In the genomic region with DNA sequence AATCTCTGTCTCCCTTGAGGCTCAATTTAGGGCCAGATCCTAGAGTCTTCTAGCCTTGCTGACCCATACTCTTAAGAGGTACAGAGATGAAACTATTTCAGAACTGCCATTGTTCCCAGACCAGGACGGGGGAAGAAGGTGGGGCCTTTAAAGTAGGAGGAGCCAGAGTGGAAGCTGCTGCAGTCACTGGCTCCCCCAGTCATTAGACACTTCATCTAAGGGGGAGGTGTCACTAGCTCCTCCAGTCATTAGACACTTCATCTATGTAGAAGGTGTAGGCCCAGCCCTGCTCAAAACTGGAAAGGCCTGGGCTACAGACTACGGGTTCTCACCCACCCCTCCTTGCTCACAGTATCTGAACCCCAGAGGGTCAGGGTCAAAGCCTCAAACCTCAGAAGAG, we compare ENCODE assay signal across 18 mouse cellular contexts. TPM values are rescaled to one million over a fixed set of nuclear protein-coding genes. Genes with fewer than 3 reads are reported as not detected.
DNase-seq lines count a peak whose midpoint lies in the region; ATAC-seq and TF ChIP-seq lines count a peak whose summit lies in the region.
"Had no signal": no experiment of that assay in that cellular context is flagged by ENCODE, and none has a peak within 500 bp of the region (broad histone marks: within the 10 kb centered on the region; RNA-seq: fewer than 3 reads in every experiment).

No protein-coding gene starts in this region.

- H3K4me2 ChIP-seq in lung, embryonic 16.5 days (ENCODE audit: low read depth, low read length) = no peak overlapping the region
- no peak overlapping the region for H3K4me2 ChIP-seq in liver, embryonic 16.5 days (ENCODE audit: low read depth, low read length)
- peak overlapping the region; percentile 59 for H3K4me2 ChIP-seq in stomach, embryonic 16.5 days (ENCODE audit: low read depth, low read length)
- H3K4me2 ChIP-seq in forebrain, embryonic 14.5 days (ENCODE audit: low read length) = no peak overlapping the region
- H3K4me2 ChIP-seq: embryonic facial prominence, embryonic 15.5 days; neural tube, embryonic 12.5 days had no signal

- no peak overlapping the region for H3K4me3 ChIP-seq in lung, embryonic 16.5 days (ENCODE audit: low read length)
- H3K4me3 ChIP-seq in bone marrow, adult 2 months (replicated peaks; ENCODE audit: control insufficient read depth, low read depth, low read length) = peak overlapping the region; percentile 17
- no peak overlapping the region for H3K4me3 ChIP-seq in liver, embryonic 16.5 days (ENCODE audit: low read depth, low read length)
- no peak overlapping the region for H3K4me3 ChIP-seq in stomach, embryonic 16.5 days (replicated peaks; ENCODE audit: low read length)
- no peak overlapping the region for H3K4me3 ChIP-seq in forebrain, embryonic 14.5 days (ENCODE audit: low read depth, low read length)
- H3K4me3 ChIP-seq: embryonic facial prominence, embryonic 15.5 days; kidney, embryonic 15.5 days; neural tube, embryonic 12.5 days had no signal

- DNase-seq in lung, adult 18-20 months = no peak
- no peak for DNase-seq in left cerebral cortex, adult 9 months (ENCODE audit: low spot score in 2 of 2)
- DNase-seq in frontal cortex, postnatal 10 days (ENCODE audit: low spot score in 2 of 2) = no peak
- DNase-seq in forebrain, embryonic 14.5 days (ENCODE audit: low spot score) = no peak
- DNase-seq: cerebellum, adult 18-20 months; heart, adult 18-20 months; heart, postnatal 10 days; thymus, postnatal 14 days had no signal

- no peak for TF ChIP-seq CTCF in bone marrow, adult 2 months (IDR thresholded peaks at IDR 0.05; ENCODE audit: control insufficient read depth, insufficient read depth, low read length)

- 59% methylated on average over 2 of the region's 2 CpGs for WGBS in lung, embryonic 16.5 days
- 23% methylated on average over 2 of the region's 2 CpGs for WGBS in bone marrow, adult 2 months
- 41% methylated on average over 2 of the region's 2 CpGs for WGBS in liver, embryonic 16.5 days (ENCODE audit: insufficient replicate concordance)
- WGBS in stomach, embryonic 16.5 days = 57% methylated on average over 2 of the region's 2 CpGs
- WGBS in forebrain, embryonic 14.5 days = 71% methylated on average over 2 of the region's 2 CpGs

- H3K27ac ChIP-seq in lung, embryonic 16.5 days (ENCODE audit: low read length) = peak overlapping the region; percentile 44; the same call in 1 of the 2 replicates
- peak overlapping the region; percentile 83 for H3K27ac ChIP-seq in bone marrow, adult 2 months (ENCODE audit: control insufficient read depth, insufficient read depth, low read depth, low read length, poor library complexity)
- peak overlapping the region; percentile 72 for H3K27ac ChIP-seq in liver, embryonic 16.5 days (ENCODE audit: low read length)
- peak overlapping the region; percentile 96; the same call in 1 of the 2 replicates for H3K27ac ChIP-seq in stomach, embryonic 16.5 days (ENCODE audit: low read length)
- H3K27ac ChIP-seq in forebrain, embryonic 14.5 days (ENCODE audit: low read depth, low read length) = no peak overlapping the region
- H3K27ac ChIP-seq: embryonic facial prominence, embryonic 15.5 days; kidney, embryonic 15.5 days; neural tube, embryonic 12.5 days had no signal

- no peak for TF ChIP-seq POLR2A in bone marrow, adult 2 months (IDR thresholded peaks at IDR 0.05; ENCODE audit: borderline replicate concordance, control insufficient read depth, low read depth, low read length)

- no peak for ATAC-seq in lung, embryonic 16.5 days (ENCODE audit: low read depth)
- ATAC-seq in liver, embryonic 16.5 days (ENCODE audit: low read depth) = no peak
- ATAC-seq in stomach, embryonic 16.5 days (ENCODE audit: insufficient read depth, low FRiP score) = no peak
- ATAC-seq in forebrain, embryonic 14.5 days = no peak
- ATAC-seq: hindbrain, embryonic 16.5 days; Patski had no signal

- no peaks in the 10 kb centered on the region for H3K9me3 ChIP-seq in lung, embryonic 16.5 days (ENCODE audit: control insufficient read depth, low read length)
- no peaks in the 10 kb centered on the region for H3K9me3 ChIP-seq in liver, embryonic 16.5 days (replicated peaks; ENCODE audit: control insufficient read depth, low read length)
- no peaks in the 10 kb centered on the region for H3K9me3 ChIP-seq in stomach, embryonic 16.5 days (replicated peaks; ENCODE audit: control insufficient read depth, low read length)
- H3K9me3 ChIP-seq in forebrain, embryonic 14.5 days (replicated peaks; ENCODE audit: control insufficient read depth, low read length) = no peaks in the 10 kb centered on the region
- H3K9me3 ChIP-seq: embryonic facial prominence, embryonic 15.5 days; kidney, embryonic 15.5 days; neural tube, embryonic 12.5 days had no signal

- no peaks in the 10 kb centered on the region for H3K36me3 ChIP-seq in lung, embryonic 16.5 days (ENCODE audit: control insufficient read depth, insufficient read depth, low read length)
- H3K36me3 ChIP-seq in liver, embryonic 16.5 days (ENCODE audit: control insufficient read depth, insufficient read depth) = no peaks in the 10 kb centered on the region
- H3K36me3 ChIP-seq in stomach, embryonic 16.5 days (ENCODE audit: control insufficient read depth, insufficient read depth, low read length) = no peaks in the 10 kb centered on the region
- no peaks in the 10 kb centered on the region for H3K36me3 ChIP-seq in forebrain, embryonic 14.5 days (ENCODE audit: control insufficient read depth, insufficient read depth, low read length)
- H3K36me3 ChIP-seq: embryonic facial prominence, embryonic 15.5 days; kidney, embryonic 15.5 days; neural tube, embryonic 12.5 days had no signal

- H3K4me1 ChIP-seq in lung, embryonic 16.5 days (replicated peaks; ENCODE audit: control insufficient read depth, insufficient read depth, low read length) = peaks cover 11% of the 10 kb centered on the region
- H3K4me1 ChIP-seq in bone marrow, adult 2 months (ENCODE audit: control insufficient read depth, insufficient read depth, low read length) = no peaks in the 10 kb centered on the region; the same call in 1 of the 2 replicates
- peaks cover 30% of the 10 kb centered on the region for H3K4me1 ChIP-seq in liver, embryonic 16.5 days (ENCODE audit: control insufficient read depth, low read depth, low read length)
- H3K4me1 ChIP-seq in stomach, embryonic 16.5 days (ENCODE audit: control insufficient read depth, insufficient read depth, low read length) = peaks cover 6% of the 10 kb centered on the region; the same call in 1 of the 2 replicates
- H3K4me1 ChIP-seq in forebrain, embryonic 14.5 days (ENCODE audit: control insufficient read depth, insufficient read depth, low read length) = peaks cover 6% of the 10 kb centered on the region; the same call in 1 of the 2 replicates

- H3K27me3 ChIP-seq in lung, embryonic 16.5 days (ENCODE audit: control insufficient read depth, insufficient read depth, low read depth, low read length) = no peaks in the 10 kb centered on the region
- H3K27me3 ChIP-seq in liver, embryonic 16.5 days (ENCODE audit: control insufficient read depth, insufficient read depth, low read depth, low read length) = no peaks in the 10 kb centered on the region; the same call in 1 of the 2 replicates
- no peaks in the 10 kb centered on the region for H3K27me3 ChIP-seq in stomach, embryonic 16.5 days (ENCODE audit: control insufficient read depth, insufficient read depth, low read length)
- H3K27me3 ChIP-seq in forebrain, embryonic 14.5 days (replicated peaks; ENCODE audit: control insufficient read depth, insufficient read depth, low read length) = peaks cover 3% of the 10 kb centered on the region
- H3K27me3 ChIP-seq: Patski had no signal

- H3K9ac ChIP-seq in lung, embryonic 16.5 days (ENCODE audit: low read length) = no peak overlapping the region
- H3K9ac ChIP-seq in liver, embryonic 16.5 days (ENCODE audit: low read depth, low read length) = no peak overlapping the region; the same call in 1 of the 2 replicates
- 0 out of 2 replicates have a peak overlapping the region, but pooled peaks have one; percentile 21 for H3K9ac ChIP-seq in stomach, embryonic 16.5 days (ENCODE audit: low read length)
- no peak overlapping the region for H3K9ac ChIP-seq in forebrain, embryonic 14.5 days (ENCODE audit: low read length)
- H3K9ac ChIP-seq: embryonic facial prominence, embryonic 15.5 days; kidney, embryonic 15.5 days; neural tube, embryonic 12.5 days had no signal

RNA-seq across cellular contexts. Expression of a gene that starts 2.4 kb away (rescaled TPM):
- polyA plus RNA-seq in lung, embryonic 16.5 days (2015; fragmentation: Nextera tagmentation; extraction: Ambion mirVana) = 17.8 and 20.6 TPM in 2 replicates
- polyA plus RNA-seq in bone marrow, adult 2 months (2011; ENCODE audit: insufficient read depth, insufficient read length, low replicate concordance, missing spikeins) = 16.9 and 46.9 TPM in 2 replicates
- 8.4 and 9.9 TPM in 2 replicates for polyA plus RNA-seq in liver, embryonic 16.5 days (2015; fragmentation: Nextera tagmentation; extraction: Ambion mirVana)
- 41.2 and 46.4 TPM in 2 replicates for polyA plus RNA-seq in stomach, embryonic 16.5 days (2015; fragmentation: Nextera tagmentation; extraction: Ambion mirVana)
- polyA plus RNA-seq in forebrain, embryonic 14.5 days (2014; fragmentation: Nextera tagmentation; extraction: Ambion mirVana) = 1.4 and 1.9 TPM in 2 replicates

RNA-seq across cellular contexts. Expression of a gene that starts 8.5 kb away (rescaled TPM):
- polyA plus RNA-seq in lung, embryonic 16.5 days (2015; fragmentation: Nextera tagmentation; extraction: Ambion mirVana) = 19.3 and 20.5 TPM in 2 replicates
- polyA plus RNA-seq in bone marrow, adult 2 months (2011; ENCODE audit: insufficient read depth, insufficient read length, low replicate concordance, missing spikeins) = 2.5 and 7.0 TPM in 2 replicates
- 10.0 and 10.7 TPM in 2 replicates for polyA plus RNA-seq in liver, embryonic 16.5 days (2015; fragmentation: Nextera tagmentation; extraction: Ambion mirVana)
- polyA plus RNA-seq in stomach, embryonic 16.5 days (2015; fragmentation: Nextera tagmentation; extraction: Ambion mirVana) = 13.2 and 16.5 TPM in 2 replicates
- polyA plus RNA-seq in forebrain, embryonic 14.5 days (2014; fragmentation: Nextera tagmentation; extraction: Ambion mirVana) = 4.9 and 7.0 TPM in 2 replicates

RNA-seq across cellular contexts. Expression of a gene that starts 50.9 kb away (rescaled TPM):
- 11.5 and 12.4 TPM in 2 replicates for polyA plus RNA-seq in lung, embryonic 16.5 days (2015; fragmentation: Nextera tagmentation; extraction: Ambion mirVana)
- polyA plus RNA-seq in bone marrow, adult 2 months (2011; ENCODE audit: insufficient read depth, insufficient read length, low replicate concordance, missing spikeins) = 18.2 and 30.2 TPM in 2 replicates
- 2.9 TPM in 2 replicates for polyA plus RNA-seq in liver, embryonic 16.5 days (2015; fragmentation: Nextera tagmentation; extraction: Ambion mirVana)
- 11.3 and 11.8 TPM in 2 replicates for polyA plus RNA-seq in stomach, embryonic 16.5 days (2015; fragmentation: Nextera tagmentation; extraction: Ambion mirVana)
- polyA plus RNA-seq in forebrain, embryonic 14.5 days (2014; fragmentation: Nextera tagmentation; extraction: Ambion mirVana) = 14.0 and 15.7 TPM in 2 replicates

RNA-seq across cellular contexts. Expression of a gene that starts 53.1 kb away (rescaled TPM):
- 0.83 and 0.85 TPM in 2 replicates for polyA plus RNA-seq in lung, embryonic 16.5 days (2015; fragmentation: Nextera tagmentation; extraction: Ambion mirVana)
- not detected in 2 replicates for polyA plus RNA-seq in bone marrow, adult 2 months (2011; ENCODE audit: insufficient read depth, insufficient read length, low replicate concordance, missing spikeins)
- 0.07 and 0.18 TPM in 2 replicates for polyA plus RNA-seq in liver, embryonic 16.5 days (2015; fragmentation: Nextera tagmentation; extraction: Ambion mirVana)
- 0.47 and 0.90 TPM in 2 replicates for polyA plus RNA-seq in stomach, embryonic 16.5 days (2015; fragmentation: Nextera tagmentation; extraction: Ambion mirVana)
- polyA plus RNA-seq in forebrain, embryonic 14.5 days (2014; fragmentation: Nextera tagmentation; extraction: Ambion mirVana) = 2.0 and 2.3 TPM in 2 replicates

RNA-seq across cellular contexts. Expression of a gene that starts 55.6 kb away (rescaled TPM):
- 0.19 and 0.23 TPM in 2 replicates for polyA plus RNA-seq in lung, embryonic 16.5 days (2015; fragmentation: Nextera tagmentation; extraction: Ambion mirVana)
- 0.83 TPM in 1 of 2 replicates, not detected in the other for polyA plus RNA-seq in bone marrow, adult 2 months (2011; ENCODE audit: insufficient read depth, insufficient read length, low replicate concordance, missing spikeins)
- polyA plus RNA-seq in liver, embryonic 16.5 days (2015; fragmentation: Nextera tagmentation; extraction: Ambion mirVana) = 0.02 and 0.04 TPM in 2 replicates
- polyA plus RNA-seq in stomach, embryonic 16.5 days (2015; fragmentation: Nextera tagmentation; extraction: Ambion mirVana) = 0.30 and 0.45 TPM in 2 replicates
- 9.1 and 12.9 TPM in 2 replicates for polyA plus RNA-seq in forebrain, embryonic 14.5 days (2014; fragmentation: Nextera tagmentation; extraction: Ambion mirVana)
- polyA plus RNA-seq: liver, adult 2 months had no signal
